Mouse (Mus musculus) midbrain, embryonic 14.5 days (tissue): ENCODE results near the gene Piezo1. TPM values are rescaled to one million over a fixed set of nuclear protein-coding genes. Genes with fewer than 3 reads are reported as not detected.

Experiments
- ATAC-seq: fragments of 200-750 bp; cut with Nextera tagmentation; 2 replicates; pipeline ENCODE4 v1.8.0; 2017; ENCODE audit warnings: moderate number of reproducible peaks, moderate library complexity; ENCODE audit not compliant: low FRiP score, low TSS enrichment
- DNase-seq: peaks from one replicate; pipeline ENCODE4 v3.0.0-alpha.2; 2015
- H3K27ac ChIP-seq: fragments of 300-500 bp; sonication (generic); replicated peaks from 2 replicates; pipeline ENCODE4 v1.5.1; 2014; ENCODE audit warnings: mild to moderate bottlenecking, low read depth, low read length, moderate library complexity
- H3K27me3 ChIP-seq: fragments of 300-500 bp; sonication (generic); 2 replicates; pipeline ENCODE4 v1.6.1; 2014; ENCODE audit warnings: low read length, control low read depth, mixed read lengths; ENCODE audit not compliant: control insufficient read depth, insufficient read depth
- H3K36me3 ChIP-seq: fragments of 300-500 bp; sonication (generic); 2 replicates; pipeline ENCODE4 v1.6.1; 2014; ENCODE audit warnings: low read length, control low read depth; ENCODE audit not compliant: control insufficient read depth, insufficient read depth
- H3K4me1 ChIP-seq: fragments of 300-500 bp; sonication (generic); 2 replicates; pipeline ENCODE4 v1.6.1; 2014; ENCODE audit warnings: mild to moderate bottlenecking, antibody characterized with exemption, low read length, control low read depth; ENCODE audit not compliant: control insufficient read depth, insufficient read depth
- H3K4me2 ChIP-seq: fragments of 300-500 bp; sonication (generic); 2 replicates; pipeline ENCODE4 v1.6.1; 2014; ENCODE audit warnings: mild to moderate bottlenecking, low read length, moderate library complexity
- H3K4me3 ChIP-seq: fragments of 300-500 bp; sonication (generic); replicated peaks from 2 replicates; pipeline ENCODE4 v1.5.1; 2014; ENCODE audit warnings: low read depth, low read length
- H3K9ac ChIP-seq: fragments of 300-500 bp; sonication (generic); replicated peaks from 2 replicates; pipeline ENCODE4 v1.6.1; 2014; ENCODE audit warnings: mild to moderate bottlenecking, low read length, moderate library complexity
- H3K9me3 ChIP-seq: fragments of 300-500 bp; sonication (generic); 2 replicates; pipeline ENCODE4 v1.6.1; 2016; ENCODE audit warnings: low read length, control low read depth, mixed read lengths; ENCODE audit not compliant: control insufficient read depth
- WGBS: fragments of 180-500 bp; shearing (Covaris S2); extraction: QIAGEN DNeasy Blood & Tissue Kit; methylation state at CpG from one replicate; pipeline ENCODE4 v1.1.7; 2014; 5-methylcytosine and 5-hydroxymethylcytosine counted together
- polyA plus RNA-seq: library from polyadenylated mRNA; unstranded; fragments of >200 nt; fragmentation: Nextera tagmentation; extraction: Ambion mirVana; gene quantifications from 2 replicates; pipeline ENCODE4 v1.2.1, GENCODE M21; 2014

Gene Piezo1
- polyA plus RNA-seq, 1 experiment from 2014 or later = 4.6 TPM

DNA sequence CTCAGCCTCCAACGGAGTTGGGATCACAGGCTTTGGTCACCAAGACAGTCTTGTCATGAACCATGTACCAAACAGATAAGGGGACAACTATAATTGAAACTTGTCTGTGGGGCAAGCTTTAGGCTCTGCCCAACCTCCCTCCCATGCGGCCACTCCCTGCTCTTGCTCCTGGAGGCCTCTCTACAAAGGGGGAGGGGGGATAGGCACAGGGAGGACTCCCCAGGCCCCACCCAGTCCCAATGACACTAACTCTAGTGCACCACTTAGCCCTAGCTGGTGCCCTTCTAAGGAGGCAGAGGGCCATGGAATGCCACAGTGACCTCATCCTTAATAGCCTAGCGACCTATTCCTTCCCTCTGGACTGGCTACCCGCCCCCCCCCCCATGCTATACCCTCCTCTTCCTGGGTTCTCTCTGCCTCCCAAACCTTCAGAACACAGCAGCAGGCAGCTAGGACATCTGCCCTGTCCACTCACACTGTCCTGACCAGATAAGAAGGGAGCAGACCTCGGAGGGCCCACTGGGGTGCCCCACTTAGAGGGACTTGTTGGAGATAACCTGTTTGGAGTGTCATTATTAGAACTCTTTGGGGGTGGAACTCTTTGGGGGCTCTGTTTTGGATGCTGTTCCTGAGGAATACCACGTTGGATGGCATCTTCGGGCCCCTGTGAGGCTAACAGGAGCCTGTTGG is 4.9 kb downstream of the Piezo1 start:
- no peak for ATAC-seq
- 87% methylated on average over 7 of the region's 7 CpGs for WGBS
- no peak overlapping the region for H3K9ac ChIP-seq

GRCm38 (mm10) chr8:122544138-122544537 is 7.0 kb downstream of the Piezo1 start:
- DNase-seq (no peak), ATAC-seq (no peak)
- 88% methylated on average over 8 of the region's 8 CpGs for WGBS
- H3K9me3 ChIP-seq = no peaks in the 10 kb centered on the region
- no peaks in the 10 kb centered on the region for H3K4me1 ChIP-seq
- no peaks in the 10 kb centered on the region for H3K36me3 ChIP-seq
- H3K27me3 ChIP-seq = no peaks in the 10 kb centered on the region; the same call in 1 of the 2 replicates
- H3K27ac ChIP-seq = no peak overlapping the region
- H3K4me2 ChIP-seq = no peak overlapping the region
- no peak overlapping the region for H3K9ac ChIP-seq
- H3K4me3 ChIP-seq = no peak overlapping the region

More for the DNA sequence above, 4.9 kb downstream of the Piezo1 start:
- H3K4me2 ChIP-seq = no peak overlapping the region
- no peaks in the 10 kb centered on the region for H3K9me3 ChIP-seq
- no peaks in the 10 kb centered on the region for H3K36me3 ChIP-seq
- H3K27me3 ChIP-seq = peaks cover 19% of the 10 kb centered on the region
- DNase-seq = no peak
- H3K4me3 ChIP-seq = no peak overlapping the region
- H3K27ac ChIP-seq = no peak overlapping the region
- H3K4me1 ChIP-seq = peaks cover 6% of the 10 kb centered on the region; the same call in 1 of the 2 replicates

- WGBS = 90% methylated on average over 9 of the region's 9 CpGs
- Histone ChIP-seq H3K9me3 (no peaks in the 10 kb centered on the region), H3K9ac (no peak overlapping the region), H3K36me3 (no peaks in the 10 kb centered on the region), H3K27me3 (no peaks in the 10 kb centered on the region), H3K4me1 (no peaks in the 10 kb centered on the region), H3K27ac (no peak overlapping the region), H3K4me3 (no peak overlapping the region), H3K4me2 (no peak overlapping the region)
- no peak for ATAC-seq
- DNase-seq = no peak
These were observed 12.6 kb downstream of the Piezo1 start for GRCm38 (mm10) chr8:122538310-122539076.

GRCm38 (mm10) chr8:122537812-122538211 is 13.3 kb downstream of the Piezo1 start:
- 92% methylated on average over 2 of the region's 2 CpGs for WGBS
- Histone ChIP-seq H3K4me3 (no peak overlapping the region), H3K4me1 (no peaks in the 10 kb centered on the region), H3K4me2 (no peak overlapping the region), H3K9ac (no peak overlapping the region), H3K27me3 (no peaks in the 10 kb centered on the region), H3K9me3 (no peaks in the 10 kb centered on the region), H3K27ac (no peak overlapping the region), H3K36me3 (no peaks in the 10 kb centered on the region)
- ATAC-seq (no peak), DNase-seq (no peak)

- ATAC-seq (no peak), DNase-seq (no peak)
- H3K27ac ChIP-seq = no peak overlapping the region
- no peak overlapping the region for H3K4me3 ChIP-seq
- no peak overlapping the region for H3K9ac ChIP-seq
- H3K9me3 ChIP-seq = no peaks in the 10 kb centered on the region
- H3K36me3 ChIP-seq = no peaks in the 10 kb centered on the region
- no peak overlapping the region for H3K4me2 ChIP-seq
- H3K27me3 ChIP-seq = no peaks in the 10 kb centered on the region
- 79% methylated on average over 6 of the region's 6 CpGs for WGBS
- no peaks in the 10 kb centered on the region for H3K4me1 ChIP-seq
These were observed 14.1 kb downstream of the Piezo1 start for GRCm38 (mm10) chr8:122537033-122537432.

- ATAC-seq = no peak
- Histone ChIP-seq H3K4me2 (no peak overlapping the region), H3K27me3 (no peaks in the 10 kb centered on the region), H3K36me3 (no peaks in the 10 kb centered on the region), H3K27ac (no peak overlapping the region), H3K4me3 (no peak overlapping the region), H3K9ac (no peak overlapping the region), H3K9me3 (no peaks in the 10 kb centered on the region), H3K4me1 (no peaks in the 10 kb centered on the region)
- DNase-seq = no peak
- 85% methylated on average over 8 of the region's 8 CpGs for WGBS
These were observed 19.8 kb downstream of the Piezo1 start for GRCm38 (mm10) chr8:122531312-122531711.

GRCm38 (mm10) chr8:122529159-122529558 is 22.0 kb downstream of the Piezo1 start:
- no peak for DNase-seq
- H3K4me1 ChIP-seq = peaks cover 4% of the 10 kb centered on the region
- no peak overlapping the region for H3K27ac ChIP-seq
- no peak overlapping the region for H3K9ac ChIP-seq
- WGBS = 89% methylated on average over 4 of the region's 4 CpGs
- H3K4me2 ChIP-seq = no peak overlapping the region
- H3K4me3 ChIP-seq = no peak overlapping the region
- ATAC-seq = no peak
- no peaks in the 10 kb centered on the region for H3K36me3 ChIP-seq
- H3K9me3 ChIP-seq = no peaks in the 10 kb centered on the region
- no peaks in the 10 kb centered on the region for H3K27me3 ChIP-seq

DNA sequence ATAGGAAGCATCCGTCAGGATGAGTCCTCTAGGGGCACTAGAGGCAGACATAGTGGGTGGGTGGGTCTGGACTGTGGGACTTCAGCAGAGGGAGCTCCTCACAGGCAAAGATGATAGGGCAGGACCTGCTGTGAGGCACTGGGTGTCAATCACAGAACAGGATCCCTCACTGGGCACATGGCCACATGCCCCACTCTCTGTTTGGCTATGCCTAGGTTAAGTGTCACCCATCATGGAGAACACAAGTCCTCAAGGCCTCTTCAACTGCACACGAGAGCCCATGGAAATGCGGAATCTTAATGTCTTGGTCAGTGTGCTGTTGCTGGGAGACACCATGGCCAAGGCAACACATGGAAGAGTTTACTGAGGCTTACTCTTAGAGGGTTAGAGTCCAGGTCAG is 23.2 kb downstream of the Piezo1 start:
- no peaks in the 10 kb centered on the region for H3K36me3 ChIP-seq
- H3K9ac ChIP-seq = no peak overlapping the region
- H3K4me3 ChIP-seq = no peak overlapping the region
- peaks cover 17% of the 10 kb centered on the region for H3K4me1 ChIP-seq
- no peak overlapping the region for H3K27ac ChIP-seq
- H3K4me2 ChIP-seq = no peak overlapping the region
- ATAC-seq (no peak), DNase-seq (no peak)
- H3K9me3 ChIP-seq = no peaks in the 10 kb centered on the region
- H3K27me3 ChIP-seq = no peaks in the 10 kb centered on the region
- 92% methylated on average over 3 of the region's 3 CpGs for WGBS
